Mouse (Mus musculus): ENCODE results near the gene Sema3b.

Gene Sema3b

DNA sequence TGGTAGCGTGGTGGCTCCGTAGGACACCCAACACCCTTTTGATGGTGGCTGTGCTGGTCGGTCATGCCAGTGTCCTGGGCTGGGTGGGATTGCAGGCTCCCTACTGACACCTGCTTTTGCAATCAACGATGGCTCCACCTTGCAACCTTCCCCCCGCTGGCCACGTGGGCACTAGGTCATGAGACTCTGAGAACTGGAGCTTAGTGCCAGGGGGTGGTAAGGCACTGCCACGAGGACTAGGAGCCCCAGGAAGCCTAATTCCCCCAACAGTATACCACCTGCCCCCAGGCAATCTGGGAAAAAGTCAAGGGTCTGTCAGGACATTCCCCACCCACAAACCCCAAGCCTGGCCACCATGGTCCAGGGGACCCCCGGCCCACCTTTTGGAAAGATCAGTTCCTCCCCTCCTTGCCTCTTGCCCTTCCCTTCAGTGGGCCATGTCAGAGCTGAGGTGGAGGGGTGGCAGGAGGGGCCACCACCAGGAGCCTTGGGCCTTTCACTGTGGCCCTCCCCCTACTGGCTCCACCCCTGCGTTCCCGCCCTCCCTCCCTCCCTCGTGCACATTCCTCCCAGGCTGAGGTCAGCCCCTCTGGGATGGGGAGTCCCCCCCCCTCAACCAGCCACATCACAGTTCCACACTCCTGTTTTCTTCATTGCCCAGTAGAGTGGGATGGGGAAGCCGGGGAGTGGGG, at the start of gene Sema3b:
TSS of gene Sema3b (minus strand) at position 489 of the 692 bp plus-strand sequence.
- DNase-seq (ENCODE audit: low spot score): no peak

- DNase-seq (ENCODE audit: low spot score): no peak
These were observed 49.1 kb upstream of the Sema3b start for GRCm38 (mm10) chr9:107658096-107658495.

GRCm38 (mm10) chr9:107657144-107657543, 48.1 kb upstream of the Sema3b start:
- DNase-seq (ENCODE audit: low spot score): no peak

DNA sequence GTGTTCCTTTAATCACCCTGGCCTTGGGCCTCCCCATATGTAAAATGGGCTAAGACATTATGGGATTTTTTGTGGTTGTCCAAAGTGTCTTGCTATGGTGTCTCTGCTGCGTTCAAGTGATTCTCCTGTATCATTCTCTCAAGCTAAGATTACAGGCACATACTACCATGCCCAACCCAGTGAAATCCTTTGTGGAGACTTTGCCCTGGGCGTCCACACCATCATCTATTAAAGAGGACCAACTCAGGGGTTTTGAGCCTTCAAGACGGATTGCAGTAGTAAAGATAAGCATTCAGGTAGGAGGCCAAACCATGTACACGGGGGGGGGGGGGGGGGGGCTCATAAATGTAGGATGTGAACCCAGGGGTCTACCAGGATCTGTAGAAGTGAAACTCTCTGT, 45.6 kb upstream of the Sema3b start:
- no peak for DNase-seq (ENCODE audit: low spot score)

DNA sequence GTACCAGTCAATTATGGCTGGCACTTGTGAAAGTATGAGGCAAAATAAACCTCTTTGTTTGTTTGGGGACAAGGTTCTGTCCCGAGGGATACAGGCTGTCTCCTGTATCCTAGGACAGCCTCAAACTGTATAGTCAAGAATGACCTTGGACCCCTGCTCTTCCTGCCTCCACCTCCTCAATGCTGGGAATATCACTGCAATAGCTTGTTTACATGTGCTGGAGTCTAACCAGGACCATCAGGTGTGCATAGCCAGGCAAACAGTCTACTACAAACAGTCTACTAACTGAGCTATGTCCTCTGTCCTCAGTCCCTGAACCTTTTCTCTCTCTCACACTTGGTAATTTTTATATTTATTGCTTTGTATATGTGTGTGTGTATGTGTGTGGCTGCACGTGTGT, 44.4 kb upstream of the Sema3b start:
- DNase-seq (ENCODE audit: low spot score): no peak

DNA sequence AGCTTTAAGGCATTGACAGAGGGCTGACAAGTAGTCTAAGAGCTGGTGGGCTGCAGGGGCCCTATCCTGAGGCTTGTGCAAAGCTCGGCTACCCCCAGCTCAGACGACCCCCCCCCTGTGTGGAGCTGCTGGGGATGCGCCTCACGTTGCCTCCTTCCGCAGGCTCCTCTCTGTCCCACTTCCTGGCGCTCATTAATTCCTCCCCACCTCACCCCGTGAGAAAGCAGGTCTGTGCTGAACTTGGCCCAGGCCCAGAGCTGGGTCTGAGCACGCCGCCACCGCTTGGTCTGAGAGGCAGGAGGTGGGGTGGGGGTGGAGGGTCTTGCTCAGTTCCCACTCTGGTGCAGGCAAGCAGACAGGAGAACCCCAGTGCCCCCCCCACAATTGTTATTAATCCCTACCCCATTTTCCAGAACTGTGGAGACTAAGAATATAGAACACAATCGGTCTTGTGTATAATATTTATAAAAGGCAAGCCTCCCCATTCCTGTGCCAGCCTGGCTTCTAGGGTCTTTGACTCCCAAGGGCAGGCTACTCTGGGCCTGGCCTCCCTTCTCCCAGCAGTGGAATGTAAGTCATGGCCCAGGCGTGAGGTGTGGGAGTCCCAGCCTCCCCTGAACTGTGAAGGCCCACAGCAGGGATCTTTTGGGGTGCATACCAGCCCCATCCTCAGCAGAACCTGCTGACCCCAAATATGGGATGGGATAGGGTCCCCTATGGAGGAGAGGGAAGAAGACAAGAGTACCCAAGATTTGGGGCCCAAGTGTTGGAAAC, 41.9 kb upstream of the Sema3b start:
- DNase-seq (ENCODE audit: low spot score): no peak

GRCm38 (mm10) chr9:107650225-107650624, 41.2 kb upstream of the Sema3b start:
- DNase-seq (ENCODE audit: low spot score): no peak

GRCm38 (mm10) chr9:107648767-107649166, 39.7 kb upstream of the Sema3b start:
- no peak for DNase-seq (ENCODE audit: low spot score)

DNA sequence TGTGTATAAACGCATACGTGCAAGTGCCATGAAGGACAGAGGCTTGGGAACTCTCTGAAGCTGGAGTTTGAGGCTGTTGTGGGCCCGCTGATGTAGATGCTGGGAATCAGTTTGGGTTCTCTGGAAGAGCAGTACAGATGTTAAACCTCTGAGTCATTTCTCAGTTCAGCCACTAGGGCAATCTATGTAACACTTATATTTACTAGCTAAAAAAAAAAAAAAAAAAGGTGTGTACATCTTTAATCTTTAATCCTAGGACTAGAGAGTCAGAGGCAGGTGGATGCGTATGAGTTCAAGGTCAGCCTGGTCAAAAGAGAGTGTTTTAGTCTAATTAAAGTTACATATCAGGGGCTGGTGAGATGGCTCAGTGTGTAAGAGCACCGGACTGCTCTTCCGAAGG, 37.9 kb upstream of the Sema3b start:
- no peak for DNase-seq (ENCODE audit: low spot score)

GRCm38 (mm10) chr9:107645577-107645976, 36.5 kb upstream of the Sema3b start:
- peak; percentile 90 for DNase-seq (ENCODE audit: low spot score)

DNA sequence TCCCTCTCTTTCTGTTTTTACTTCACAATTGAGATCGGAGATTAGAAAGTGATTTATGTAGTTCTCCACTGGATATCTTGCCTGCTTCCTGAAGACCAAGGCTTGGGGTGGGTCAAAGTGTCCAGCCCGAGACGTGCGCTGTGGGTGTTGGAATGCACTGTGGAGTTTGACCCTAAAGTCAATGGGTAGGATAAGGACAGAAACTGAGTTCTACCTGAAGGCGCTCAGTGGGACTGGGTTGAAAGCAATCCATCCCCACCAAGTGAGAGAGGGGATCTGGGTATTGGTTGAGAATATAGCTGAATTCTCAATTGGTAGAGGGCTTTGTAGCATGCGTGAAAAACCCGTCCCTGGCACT, 36.1 kb upstream of the Sema3b start:
- no peak for DNase-seq (ENCODE audit: low spot score)

DNA sequence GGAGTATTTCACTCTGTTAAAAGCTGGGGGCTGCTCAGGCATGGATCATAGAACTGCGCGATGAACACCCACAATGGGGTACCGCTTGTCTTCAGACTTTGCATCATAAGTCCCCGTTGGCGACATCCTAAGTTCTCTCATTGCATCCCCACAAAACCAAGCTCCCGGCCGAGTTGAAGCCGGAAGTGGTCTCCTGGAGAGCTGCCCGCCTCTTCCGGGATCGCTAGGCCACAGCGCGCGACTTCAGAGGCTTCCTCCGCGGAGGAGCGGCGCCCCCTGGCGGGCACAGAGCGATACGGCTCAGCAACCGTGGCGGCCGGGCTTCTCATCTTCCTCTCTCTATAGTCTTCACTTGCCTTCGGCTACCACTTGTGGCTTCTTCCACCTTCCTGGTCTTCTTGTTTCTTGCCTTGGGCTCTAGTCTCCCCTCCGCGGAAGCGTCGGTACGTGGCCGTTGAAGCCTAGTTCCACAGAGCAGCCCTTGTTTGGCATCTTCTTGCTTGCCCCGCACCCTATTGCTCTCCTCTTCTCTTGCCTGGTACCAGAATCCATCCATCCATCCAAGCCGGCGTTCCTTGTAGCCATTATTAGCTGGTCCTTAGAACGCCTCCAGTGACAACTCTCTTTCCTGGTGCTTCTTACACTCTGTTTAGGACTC, 35.6 kb upstream of the Sema3b start:
- DNase-seq (ENCODE audit: low spot score): peak; percentile 94

DNA sequence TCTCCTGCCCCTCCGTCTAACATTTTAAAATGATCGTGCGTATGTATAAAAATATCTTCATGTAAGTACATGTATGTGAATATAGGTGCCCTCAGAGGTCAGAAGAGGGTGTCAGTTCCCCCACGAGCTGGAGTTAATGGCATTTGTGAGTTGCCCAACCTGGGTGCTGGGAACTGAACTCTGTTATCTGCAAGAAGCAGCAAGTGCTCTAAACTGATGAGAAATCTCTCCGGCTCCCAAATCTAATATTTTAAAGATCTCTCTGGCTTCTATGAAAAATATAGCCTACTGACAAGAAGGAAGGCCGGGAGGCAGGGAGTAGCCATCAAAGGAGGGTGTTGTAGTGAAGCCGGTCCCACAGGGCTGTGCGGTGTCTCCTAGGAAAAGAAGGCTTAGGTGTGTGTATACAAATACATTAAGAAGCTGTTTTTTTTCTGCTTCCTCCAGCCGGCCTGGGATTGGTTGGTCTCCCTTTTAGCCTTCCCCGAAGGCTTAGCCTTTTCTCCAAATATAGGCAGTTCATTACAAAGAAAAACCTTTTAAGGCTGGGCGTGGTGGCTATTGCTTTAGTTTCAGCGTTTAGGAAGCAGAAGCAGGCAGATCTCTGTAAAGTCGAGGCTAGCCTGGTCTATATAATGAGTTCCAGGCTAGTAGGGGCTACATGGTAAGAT, 34.6 kb upstream of the Sema3b start:
- DNase-seq (ENCODE audit: low spot score): no peak

DNA sequence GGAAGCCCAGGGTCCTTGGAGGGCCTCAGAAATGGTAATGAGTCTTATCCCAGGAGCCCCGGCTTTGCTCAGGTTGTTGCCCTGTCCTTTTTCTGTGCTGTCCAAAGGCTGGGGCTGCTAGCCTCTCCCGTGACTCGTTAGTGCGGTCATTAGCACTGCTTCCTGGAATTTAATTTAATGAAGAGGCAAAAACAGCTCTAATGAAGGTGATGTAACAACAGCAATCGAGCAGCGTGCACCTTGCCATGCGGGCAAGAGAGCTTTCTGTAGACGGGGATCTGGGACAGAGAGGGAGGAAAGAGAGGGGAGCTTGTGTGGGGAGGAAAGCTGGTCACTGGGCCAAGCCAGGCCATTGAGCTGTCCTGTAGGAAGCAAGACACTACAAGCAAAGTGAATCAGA, 32.6 kb upstream of the Sema3b start:
- no peak for DNase-seq (ENCODE audit: low spot score)

DNA sequence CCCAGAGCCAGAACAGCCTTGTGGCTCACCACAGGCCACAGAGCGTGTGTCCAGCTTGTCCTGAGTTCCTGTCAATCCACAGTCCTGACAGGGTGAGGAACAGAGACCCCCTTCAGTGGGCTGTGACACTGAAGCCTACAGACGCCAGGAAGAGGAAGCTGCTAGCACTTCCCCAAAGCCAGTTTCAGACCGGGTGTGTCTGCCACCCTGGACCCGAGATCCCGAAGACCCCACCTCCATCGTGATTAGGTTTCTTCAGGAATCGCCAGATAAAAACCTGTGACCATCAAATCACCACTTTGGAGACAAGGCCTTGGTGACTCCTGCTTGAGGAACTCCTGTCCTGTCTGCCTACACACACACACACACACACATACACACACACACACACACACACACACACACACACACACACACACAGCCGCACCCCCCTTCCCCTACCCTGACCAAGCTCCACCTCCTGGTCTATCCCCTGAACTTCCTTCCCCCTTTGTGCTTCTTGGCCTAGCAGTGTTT, 31.3 kb upstream of the Sema3b start:
- no peak for DNase-seq (ENCODE audit: low spot score)

DNA sequence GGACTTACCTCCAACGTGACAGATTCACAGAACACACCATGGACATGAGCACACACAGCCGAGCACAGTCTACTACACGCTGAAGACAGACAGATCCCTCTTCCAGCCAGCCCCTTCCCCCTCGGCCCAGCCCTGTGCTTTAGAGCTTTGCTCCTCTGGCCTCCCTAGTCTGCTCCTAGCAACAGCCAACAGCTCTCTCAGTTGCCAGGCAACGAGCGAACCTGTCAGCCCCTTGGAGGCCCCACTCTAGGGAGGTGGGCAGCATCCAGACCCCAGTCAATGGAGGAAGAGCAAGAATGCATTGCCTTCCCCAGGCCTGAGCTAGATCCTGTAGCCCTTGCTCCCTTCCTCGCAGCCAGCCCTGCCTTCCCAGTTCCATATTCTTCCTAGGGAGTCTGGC, 28.0 kb upstream of the Sema3b start:
- peak; percentile 90 for DNase-seq (ENCODE audit: low spot score)

DNA sequence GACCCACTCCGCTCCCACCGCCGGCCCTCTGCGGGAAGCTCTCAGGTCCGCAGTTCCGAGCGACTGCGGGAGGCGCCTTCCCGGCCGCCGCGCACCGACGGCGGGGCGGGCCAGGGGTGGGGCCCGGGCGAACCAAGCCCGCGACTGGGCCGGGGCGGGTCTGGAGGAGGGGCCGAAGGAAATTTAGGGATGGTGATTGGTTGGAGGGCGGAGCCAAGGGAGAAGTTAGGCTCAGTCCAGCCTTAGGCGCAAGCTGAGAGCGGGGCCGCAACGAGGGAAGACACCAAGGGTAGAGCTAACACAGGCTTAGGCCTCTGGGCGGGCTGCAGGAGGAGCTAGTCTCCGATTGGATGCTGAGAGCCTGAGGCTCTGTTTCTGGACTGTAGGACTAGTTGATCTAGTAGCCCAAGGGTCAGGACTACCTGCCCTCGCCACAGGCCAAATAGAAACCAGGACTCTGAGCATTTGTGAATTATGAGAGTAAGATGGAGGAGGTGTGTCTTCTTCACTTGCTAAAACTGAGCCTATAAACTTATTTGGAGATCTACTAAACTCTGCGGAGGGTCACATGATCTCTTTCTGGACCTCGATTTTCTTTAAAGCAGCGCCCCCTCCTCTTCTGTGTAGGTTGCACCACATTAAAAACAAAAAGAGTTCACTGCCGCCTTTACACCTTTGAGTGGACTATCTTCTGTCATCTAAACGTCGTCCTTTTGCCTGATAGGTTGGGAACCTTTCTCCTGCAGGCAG, 26.4 kb upstream of the Sema3b start, which contains the start of gene Gnai2:
TSS of gene Gnai2 (minus strand) at position 89 of the 750 bp plus-strand sequence.
- peak; percentile 99 for DNase-seq (ENCODE audit: low spot score)

- DNase-seq (ENCODE audit: low spot score): peak; percentile 67
These were observed 25.6 kb upstream of the Sema3b start for GRCm38 (mm10) chr9:107634406-107635278.

DNA sequence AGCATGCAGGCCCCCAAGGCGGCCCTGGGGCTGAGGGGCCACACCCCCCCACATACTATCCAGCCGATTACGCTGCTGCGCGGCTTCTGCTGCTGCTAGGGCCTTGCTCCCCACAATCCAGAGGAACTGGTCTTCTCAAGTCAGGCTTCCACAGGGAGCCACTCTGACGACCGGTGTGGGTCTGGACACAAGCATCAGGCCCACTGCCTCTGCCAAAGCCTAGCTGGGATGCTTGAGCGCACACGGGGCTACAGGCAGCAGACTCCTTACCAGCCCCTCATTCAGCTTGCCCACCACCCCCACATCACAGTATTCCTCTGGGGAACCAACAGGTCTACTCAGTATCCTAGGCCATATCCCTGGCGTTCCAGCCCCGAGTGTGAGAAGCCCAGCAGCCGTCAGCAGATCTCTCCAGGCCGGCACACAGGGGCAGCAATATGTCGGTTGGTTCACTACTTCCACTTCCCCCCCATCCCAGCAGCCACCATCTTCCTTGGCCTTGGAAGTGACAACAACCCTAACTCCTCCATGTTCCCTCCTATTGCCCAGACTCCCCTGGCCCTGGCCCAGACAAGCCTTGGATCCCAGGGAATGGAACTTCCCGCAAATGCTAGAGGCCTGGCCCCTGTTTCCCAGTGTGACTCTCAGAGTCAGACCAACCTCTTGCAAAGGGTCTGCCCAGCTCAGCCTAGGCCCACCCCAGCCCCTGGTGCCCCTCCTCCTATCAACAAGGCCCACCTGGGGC, 24.8 kb upstream of the Sema3b start:
- no peak for DNase-seq (ENCODE audit: low spot score)
